Mouse (Mus musculus) embryonic facial prominence, embryonic 11.5 days (tissue): ENCODE data around the gene Pcnx3. TPM values are rescaled to one million over a fixed set of nuclear protein-coding genes. Genes with fewer than 3 reads are reported as not detected.
A peak's percentile ranks its signal among the peaks of the same experiment; 100 is the strongest.

Experiments used
- ATAC-seq: fragments of 200-750 bp; cut with Nextera tagmentation; replicated peaks from 2 replicates; pipeline ENCODE4 v1.8.0; 2017; ENCODE audit warnings: low read depth; ENCODE audit not compliant: insufficient number of reproducible peaks, low FRiP score, low TSS enrichment
- DNase-seq: peaks from one replicate; pipeline ENCODE4 v3.0.0-alpha.2; 2015; ENCODE audit warnings: low spot score
- H3K27ac ChIP-seq: fragments of 300-500 bp; sonication (generic); replicated peaks from 2 replicates; pipeline ENCODE4 v1.5.1; 2014; ENCODE audit warnings: mild to moderate bottlenecking, low read depth, low read length, control low read depth
- H3K27me3 ChIP-seq: fragments of 300-500 bp; sonication (generic); 2 replicates; pipeline ENCODE4 v1.6.1; 2014; ENCODE audit warnings: mild to moderate bottlenecking, low read length, moderate library complexity, mixed read lengths; ENCODE audit not compliant: control insufficient read depth, insufficient read depth
- H3K36me3 ChIP-seq: fragments of 300-500 bp; sonication (generic); replicated peaks from 2 replicates; pipeline ENCODE4 v1.6.1; 2014; ENCODE audit warnings: low read depth, mild to moderate bottlenecking, low read length, moderate library complexity, mixed read lengths; ENCODE audit not compliant: control insufficient read depth, insufficient read depth
- H3K4me1 ChIP-seq: fragments of 300-500 bp; sonication (generic); 2 replicates; pipeline ENCODE4 v1.6.1; 2014; ENCODE audit warnings: low read length, mixed read lengths; ENCODE audit not compliant: control insufficient read depth, insufficient read depth
- H3K4me2 ChIP-seq: fragments of 300-500 bp; sonication (generic); 2 replicates; pipeline ENCODE4 v1.6.1; 2014; ENCODE audit warnings: low read depth, mild to moderate bottlenecking, control low read depth, low read length, moderate library complexity
- H3K4me3 ChIP-seq: fragments of 300-500 bp; sonication (generic); 2 replicates; pipeline ENCODE4 v1.5.1; 2014; ENCODE audit warnings: low read depth, low read length, control low read depth
- H3K9ac ChIP-seq: fragments of 300-500 bp; sonication (generic); replicated peaks from 2 replicates; pipeline ENCODE4 v1.6.1; 2014; ENCODE audit warnings: mild to moderate bottlenecking, control low read depth, low read length
- H3K9me3 ChIP-seq: fragments of 300-500 bp; sonication (generic); replicated peaks from 2 replicates; pipeline ENCODE4 v1.6.1; 2016; ENCODE audit warnings: mild to moderate bottlenecking, low read length, inconsistent platforms, mixed read lengths; ENCODE audit not compliant: control insufficient read depth
- WGBS: fragments of 180-500 bp; shearing (Covaris S2); extraction: QIAGEN DNeasy Blood & Tissue Kit; methylation state at CpG from one replicate; pipeline ENCODE4 v1.1.7; 2014; 5-methylcytosine and 5-hydroxymethylcytosine counted together
- polyA plus RNA-seq: library from polyadenylated mRNA; unstranded; fragments of >200 nt; fragmentation: Nextera tagmentation; extraction: Ambion mirVana; gene quantifications from 2 replicates; pipeline ENCODE4 v1.2.1, GENCODE M21; 2014

Pcnx3 gene
- polyA plus RNA-seq, 1 experiment from 2014 or later = 17.5 TPM

DNA sequence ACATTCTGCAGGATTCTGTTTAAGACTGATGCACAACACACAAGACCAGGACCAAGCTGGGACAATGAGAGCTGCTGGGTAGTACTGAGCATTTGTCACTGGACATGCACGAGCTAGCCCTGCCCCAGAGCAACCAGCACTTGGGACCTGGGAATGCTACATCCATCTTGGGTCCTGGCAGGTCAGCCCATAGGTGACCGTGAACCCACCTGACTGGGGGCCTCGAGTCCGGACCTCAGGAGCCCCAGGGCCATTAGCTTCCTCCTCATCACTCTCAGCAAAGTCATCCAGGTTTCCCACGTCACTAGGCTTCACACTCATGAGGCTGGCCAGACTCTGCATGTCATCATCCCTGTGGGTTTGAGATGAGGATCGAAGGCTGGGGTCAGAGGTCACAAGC lies 32.5 kb upstream of the Pcnx3 start:
- Histone ChIP-seq H3K9ac (no peak overlapping the region), H3K4me3 (no peak overlapping the region), H3K4me2 (no peak overlapping the region), H3K27me3 (no peaks in the 10 kb centered on the region), H3K9me3 (no peaks in the 10 kb centered on the region), H3K4me1 (peaks cover 3% of the 10 kb centered on the region), H3K27ac (no peak overlapping the region), H3K36me3 (peaks cover 13% of the 10 kb centered on the region)
- ATAC-seq (no peak), DNase-seq (no peak)
- WGBS = 86% methylated on average over 6 of the region's 6 CpGs

DNA sequence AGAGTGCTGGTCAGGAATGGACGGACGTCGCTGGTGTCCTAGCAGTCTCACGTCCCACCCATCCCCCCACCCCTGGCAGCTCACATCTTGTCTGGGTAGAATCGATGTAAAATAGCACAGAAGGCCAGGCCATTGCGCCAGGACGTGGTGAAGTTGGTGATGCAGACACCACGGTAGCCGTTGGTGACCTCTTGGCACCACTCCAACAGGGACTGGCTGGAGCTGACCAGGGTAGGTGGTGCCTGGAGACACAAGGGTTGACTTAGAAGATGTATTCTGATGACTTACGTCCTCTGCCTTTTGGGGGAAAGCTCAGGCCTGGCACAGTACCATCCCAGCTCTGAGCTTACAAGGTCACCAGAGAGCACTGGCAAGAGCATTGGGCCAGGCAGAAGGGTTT lies 28.2 kb upstream of the Pcnx3 start:
- Histone ChIP-seq H3K27ac (no peak overlapping the region), H3K9me3 (no peaks in the 10 kb centered on the region), H3K36me3 (peaks cover 10% of the 10 kb centered on the region), H3K4me2 (no peak overlapping the region), H3K4me1 (no peaks in the 10 kb centered on the region), H3K9ac (no peak overlapping the region), H3K27me3 (no peaks in the 10 kb centered on the region), H3K4me3 (no peak overlapping the region)
- ATAC-seq = no peak
- WGBS = 66% methylated on average over 10 of the region's 10 CpGs
- no peak for DNase-seq

DNA sequence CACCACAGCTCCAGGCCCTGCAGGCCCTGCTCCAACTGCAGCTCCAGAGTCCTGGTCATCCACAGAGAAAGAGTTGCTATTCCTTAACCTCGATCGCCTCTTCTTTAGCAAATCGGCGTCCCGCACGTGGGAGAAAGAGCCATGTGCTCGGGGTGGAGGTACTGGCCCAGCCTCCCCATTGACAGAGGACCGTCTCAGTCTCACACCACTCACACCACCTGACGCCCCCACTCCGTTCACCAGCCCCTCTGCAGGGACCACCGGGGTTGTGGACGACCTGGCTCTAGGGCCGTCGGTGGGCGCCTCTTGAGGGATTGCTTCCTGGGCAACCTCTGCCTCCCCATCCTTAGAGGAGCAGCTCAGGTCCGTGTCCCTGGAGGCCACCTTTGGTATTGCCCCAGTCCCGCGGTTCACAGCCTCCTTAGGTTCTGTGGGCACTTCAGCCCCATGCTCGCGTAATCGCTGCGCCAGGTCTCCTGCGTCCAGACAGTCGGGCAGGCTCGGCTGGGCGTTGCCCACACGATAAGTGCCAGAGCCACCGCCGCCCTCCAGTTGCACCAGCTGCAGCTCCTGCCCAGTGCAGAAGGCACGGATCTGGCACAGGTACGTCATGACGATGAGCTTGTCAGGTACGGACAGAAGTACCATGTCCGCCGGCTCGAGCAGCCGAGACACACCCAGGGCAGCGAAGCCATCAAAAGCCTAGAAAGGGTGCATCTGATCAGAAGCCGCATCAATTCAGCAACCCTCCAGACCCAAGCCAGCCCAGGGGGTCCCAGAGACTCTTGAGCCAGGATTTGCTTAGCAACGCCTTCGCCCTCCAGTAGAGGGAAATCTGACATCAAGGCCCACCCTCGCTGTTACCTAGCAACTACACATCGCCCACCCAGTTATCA lies 27.3 kb upstream of the Pcnx3 start:
- ATAC-seq = peak; percentile 49; the same call in 1 of the 2 replicates

DNA sequence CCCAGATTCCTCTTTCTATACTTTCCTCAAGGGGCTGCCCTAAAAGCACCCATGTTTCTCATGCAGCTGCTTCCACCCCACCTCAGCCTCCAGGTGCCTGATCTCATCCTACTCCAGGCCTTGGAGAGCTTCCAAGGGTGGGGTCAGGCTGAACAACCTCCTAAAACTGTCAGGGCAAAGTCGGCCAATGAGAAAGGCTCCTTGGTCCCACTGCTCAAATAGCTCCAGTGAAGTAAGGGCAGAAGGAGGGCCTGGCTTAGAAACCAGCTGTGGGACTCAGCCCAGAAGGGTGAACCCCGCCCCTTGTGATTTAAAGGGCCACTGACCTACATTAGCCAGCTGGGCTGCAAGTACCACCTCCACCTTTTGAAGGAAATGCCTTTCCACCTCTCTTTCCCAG lies 25.0 kb upstream of the Pcnx3 start:
- Histone ChIP-seq H3K27me3 (no peaks in the 10 kb centered on the region), H3K4me2 (no peak overlapping the region), H3K36me3 (no peaks in the 10 kb centered on the region; the same call in none of the 2 replicates), H3K27ac (no peak overlapping the region), H3K9me3 (no peaks in the 10 kb centered on the region), H3K4me1 (no peaks in the 10 kb centered on the region), H3K9ac (no peak overlapping the region), H3K4me3 (no peak overlapping the region)
- DNase-seq (peak; percentile 53), ATAC-seq (no peak)
- WGBS = 19% methylated on average over 2 of the region's 2 CpGs

More for the DNA sequence above, 27.3 kb upstream of the Pcnx3 start:
- Histone ChIP-seq H3K36me3 (peaks cover 5% of the 10 kb centered on the region), H3K4me2 (peak overlapping the region; percentile 23; the same call in 1 of the 2 replicates), H3K4me3 (no peak overlapping the region), H3K9ac (peak overlapping the region; percentile 28; the same call in 1 of the 2 replicates), H3K27ac (no peak overlapping the region), H3K9me3 (no peaks in the 10 kb centered on the region), H3K27me3 (no peaks in the 10 kb centered on the region), H3K4me1 (no peaks in the 10 kb centered on the region)
- WGBS = 22% methylated on average over 43 of the region's 43 CpGs
- DNase-seq = peak; percentile 63

DNA sequence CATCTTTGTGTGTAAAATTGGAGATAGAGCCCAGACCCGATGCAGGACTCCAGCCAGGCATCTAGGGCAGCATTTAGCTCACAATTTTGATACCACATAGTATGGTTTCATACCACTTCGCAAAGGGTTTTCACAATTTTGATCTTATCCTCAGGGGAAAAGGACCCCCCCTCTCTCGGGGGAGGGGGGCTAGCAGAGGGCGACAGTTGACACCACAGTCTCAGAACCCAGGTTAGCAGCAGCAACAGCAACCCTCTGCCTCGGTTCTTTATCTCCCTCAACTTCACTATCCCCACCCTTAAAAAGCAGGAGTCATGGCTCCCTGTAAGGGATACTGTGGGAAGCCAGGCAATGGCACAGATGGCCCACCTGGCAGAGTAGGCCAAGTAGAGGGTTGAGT lies 24.5 kb upstream of the Pcnx3 start:
- Histone ChIP-seq H3K36me3 (no peaks in the 10 kb centered on the region; the same call in none of the 2 replicates), H3K9ac (no peak overlapping the region), H3K27me3 (no peaks in the 10 kb centered on the region), H3K4me2 (no peak overlapping the region), H3K9me3 (no peaks in the 10 kb centered on the region), H3K4me1 (no peaks in the 10 kb centered on the region), H3K27ac (no peak overlapping the region), H3K4me3 (no peak overlapping the region)
- ATAC-seq (no peak), DNase-seq (no peak)
- WGBS = 75% methylated on average over 5 of the region's 5 CpGs

DNA sequence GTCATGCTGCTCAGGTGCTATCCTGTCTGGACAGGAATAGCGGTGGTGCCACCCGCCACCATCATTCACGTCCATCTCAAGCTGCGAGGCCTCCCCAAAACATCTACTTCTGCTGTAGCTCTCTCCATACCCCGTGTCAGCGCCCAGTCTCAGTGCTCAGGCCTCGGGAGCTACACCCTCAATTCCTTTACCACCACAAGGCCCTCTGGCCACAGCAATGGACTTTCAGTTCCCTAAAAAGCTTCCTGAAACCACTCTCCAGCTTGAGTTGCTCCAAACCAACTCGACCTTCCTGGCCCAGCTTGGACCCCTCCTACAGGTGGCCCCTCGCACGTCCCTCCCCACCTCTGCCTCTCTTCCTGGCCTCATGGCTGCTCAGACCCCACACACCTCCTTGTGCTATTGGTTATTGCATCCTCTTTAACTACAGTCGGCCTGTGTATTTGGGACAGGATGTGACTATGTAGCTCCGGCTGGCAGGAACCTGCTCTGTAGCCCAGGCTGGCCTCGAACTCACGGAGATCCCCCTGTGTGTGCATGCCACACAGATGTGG lies 23.3 kb upstream of the Pcnx3 start:
- H3K4me1 ChIP-seq = no peaks in the 10 kb centered on the region
- no peaks in the 10 kb centered on the region for H3K9me3 ChIP-seq
- no peak overlapping the region for H3K4me2 ChIP-seq
- no peaks in the 10 kb centered on the region for H3K27me3 ChIP-seq
- H3K36me3 ChIP-seq = no peaks in the 10 kb centered on the region; the same call in none of the 2 replicates
- WGBS = 90% methylated on average over 14 of the region's 14 CpGs
- no peak overlapping the region for H3K27ac ChIP-seq
- H3K9ac ChIP-seq = no peak overlapping the region
- no peak overlapping the region for H3K4me3 ChIP-seq
- DNase-seq (no peak), ATAC-seq (no peak)

DNA sequence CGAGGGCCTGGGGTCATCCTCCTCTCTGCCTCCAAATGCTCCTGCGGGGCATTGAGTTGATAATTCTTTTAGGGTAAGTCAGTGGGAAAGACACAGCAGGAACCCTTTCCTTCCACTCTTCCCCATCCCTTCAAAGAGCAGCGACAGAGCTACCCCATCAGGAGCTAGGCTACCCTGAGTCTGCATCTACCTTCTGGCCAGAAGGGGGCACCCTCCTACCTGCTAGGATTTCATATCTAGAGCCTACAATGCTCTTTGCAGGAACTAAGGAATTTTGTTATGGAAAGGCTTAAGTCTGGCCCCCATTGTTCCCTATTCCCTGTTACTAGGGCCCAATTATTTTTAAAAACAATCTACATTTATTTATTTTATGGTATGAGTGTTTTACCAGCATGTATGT lies 22.5 kb upstream of the Pcnx3 start:
- H3K9ac ChIP-seq = no peak overlapping the region
- DNase-seq (peak; percentile 80), ATAC-seq (no peak)
- no peaks in the 10 kb centered on the region for H3K4me1 ChIP-seq
- 11% methylated on average over 3 of the region's 3 CpGs for WGBS
- no peaks in the 10 kb centered on the region for H3K27me3 ChIP-seq
- H3K4me3 ChIP-seq = no peak overlapping the region
- H3K27ac ChIP-seq = no peak overlapping the region
- H3K4me2 ChIP-seq = no peak overlapping the region
- no peaks in the 10 kb centered on the region for H3K9me3 ChIP-seq
- H3K36me3 ChIP-seq = no peaks in the 10 kb centered on the region; the same call in none of the 2 replicates

DNA sequence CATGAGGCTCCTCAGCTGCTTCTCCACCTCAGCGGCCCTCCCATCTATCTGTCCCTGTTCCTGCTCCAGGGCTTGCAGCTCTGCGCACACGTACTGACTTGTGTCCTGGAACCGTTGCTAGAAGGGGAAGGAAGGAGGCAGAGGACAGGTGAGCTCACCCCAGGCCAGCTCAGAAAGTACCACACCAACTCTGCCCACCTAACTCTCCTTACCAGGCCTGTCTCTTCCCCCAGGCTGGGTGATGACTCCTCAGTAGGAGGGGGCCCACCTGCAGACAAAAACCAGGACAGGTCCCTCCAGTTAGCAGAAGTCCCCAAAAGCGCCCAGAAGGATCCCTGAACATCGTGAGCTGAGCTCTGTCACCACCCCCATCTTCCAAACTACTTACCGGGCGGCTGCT lies 21.9 kb upstream of the Pcnx3 start:
- Histone ChIP-seq H3K4me3 (no peak overlapping the region), H3K27ac (no peak overlapping the region), H3K4me1 (no peaks in the 10 kb centered on the region), H3K36me3 (no peaks in the 10 kb centered on the region; the same call in none of the 2 replicates), H3K9ac (no peak overlapping the region), H3K4me2 (no peak overlapping the region), H3K27me3 (no peaks in the 10 kb centered on the region), H3K9me3 (no peaks in the 10 kb centered on the region)
- ATAC-seq = no peak
- DNase-seq = no peak
- WGBS = 78% methylated on average over 8 of the region's 8 CpGs
